Mouse (Mus musculus): ENCODE data around the gene Dusp1. TPM values are rescaled to one million over a fixed set of nuclear protein-coding genes. Genes with fewer than 3 reads are reported as not detected.

Gene Dusp1
- polyA plus RNA-seq, 1 experiment from 2014 or later, result 40.2 TPM

- H3K9ac ChIP-seq, result peak overlapping the region; percentile 98
- no peaks in the 10 kb centered on the region for H3K27me3 ChIP-seq
- no peak for ATAC-seq
- H3K9me3 ChIP-seq (replicated peaks), result no peaks in the 10 kb centered on the region
- WGBS, result 80% methylated on average over 14 of the region's 14 CpGs
- H3K36me3 ChIP-seq (ENCODE audit: poor library complexity, severe bottlenecking), result peaks cover 14% of the 10 kb centered on the region
- H3K4me2 ChIP-seq, result peak overlapping the region; percentile 89
- peaks cover 56% of the 10 kb centered on the region for H3K4me1 ChIP-seq
- H3K4me3 ChIP-seq, result peak overlapping the region; percentile 83
- no peak overlapping the region for H3K27ac ChIP-seq
Measured at GRCm38 (mm10) chr17:26506031-26506641, 55.8 kb downstream of the Dusp1 start.

GRCm38 (mm10) chr17:26505181-26505581 is 56.7 kb downstream of the Dusp1 start:
- no peak for ATAC-seq
- no peaks in the 10 kb centered on the region for H3K9me3 ChIP-seq (replicated peaks)
- peaks cover 14% of the 10 kb centered on the region for H3K36me3 ChIP-seq (ENCODE audit: poor library complexity, severe bottlenecking)
- peak overlapping the region; percentile 89 for H3K4me2 ChIP-seq
- H3K27me3 ChIP-seq, result no peaks in the 10 kb centered on the region
- peaks cover 56% of the 10 kb centered on the region for H3K4me1 ChIP-seq
- no peak overlapping the region for H3K4me3 ChIP-seq
- 0 out of 2 replicates have a peak overlapping the region, but pooled peaks have one; percentile 95 for H3K27ac ChIP-seq
- H3K9ac ChIP-seq, result peak overlapping the region; percentile 14; the same call in 1 of the 2 replicates
- WGBS, result 77% methylated on average over 3 of the region's 3 CpGs

- no peaks in the 10 kb centered on the region for H3K9me3 ChIP-seq (replicated peaks)
- WGBS, result 14% methylated on average over 11 of the region's 11 CpGs
- peak overlapping the region; percentile 64 for H3K4me2 ChIP-seq
- no peaks in the 10 kb centered on the region for H3K27me3 ChIP-seq
- peak overlapping the region; percentile 95 for H3K27ac ChIP-seq
- peak overlapping the region; percentile 36 for H3K4me3 ChIP-seq
- ATAC-seq, result no peak
- H3K36me3 ChIP-seq (ENCODE audit: poor library complexity, severe bottlenecking), result peaks cover 14% of the 10 kb centered on the region
- peak overlapping the region; percentile 63 for H3K9ac ChIP-seq
- peaks cover 52% of the 10 kb centered on the region for H3K4me1 ChIP-seq
Measured at GRCm38 (mm10) chr17:26503981-26504671, 57.8 kb downstream of the Dusp1 start.

GRCm38 (mm10) chr17:26502808-26503671 is 58.9 kb downstream of the Dusp1 start:
- under 1% methylated on average over 20 of the region's 20 CpGs for WGBS
- H3K9ac ChIP-seq, result peak overlapping the region; percentile 63
- peak overlapping the region; percentile 64 for H3K4me2 ChIP-seq
- H3K36me3 ChIP-seq (ENCODE audit: poor library complexity, severe bottlenecking), result peaks cover 14% of the 10 kb centered on the region
- no peaks in the 10 kb centered on the region for H3K9me3 ChIP-seq (replicated peaks)
- peaks cover 51% of the 10 kb centered on the region for H3K4me1 ChIP-seq
- ATAC-seq, result peak; percentile 87
- H3K27ac ChIP-seq, result peak overlapping the region; percentile 95
- H3K4me3 ChIP-seq, result peak overlapping the region; percentile 36
- H3K27me3 ChIP-seq, result no peaks in the 10 kb centered on the region

GRCm38 (mm10) chr17:26501826-26502225 is 60.1 kb downstream of the Dusp1 start:
- 83% methylated on average over 5 of the region's 5 CpGs for WGBS
- no peak overlapping the region for H3K4me3 ChIP-seq
- H3K9ac ChIP-seq, result no peak overlapping the region
- peaks cover 14% of the 10 kb centered on the region for H3K36me3 ChIP-seq (ENCODE audit: poor library complexity, severe bottlenecking)
- H3K9me3 ChIP-seq (replicated peaks), result no peaks in the 10 kb centered on the region
- peaks cover 49% of the 10 kb centered on the region for H3K4me1 ChIP-seq
- no peak for ATAC-seq
- no peaks in the 10 kb centered on the region for H3K27me3 ChIP-seq
- no peak overlapping the region for H3K4me2 ChIP-seq
- peak overlapping the region; percentile 15; the same call in 1 of the 2 replicates for H3K27ac ChIP-seq

GRCm38 (mm10) chr17:26498626-26499025 is 63.3 kb downstream of the Dusp1 start:
- no peak overlapping the region for H3K4me2 ChIP-seq
- no peaks in the 10 kb centered on the region for H3K36me3 ChIP-seq (ENCODE audit: poor library complexity, severe bottlenecking)
- H3K4me1 ChIP-seq, result peaks cover 17% of the 10 kb centered on the region
- no peak overlapping the region for H3K27ac ChIP-seq
- 33% methylated on average over 1 of the region's 1 CpGs for WGBS
- H3K9ac ChIP-seq, result no peak overlapping the region
- no peak for ATAC-seq
- H3K4me3 ChIP-seq, result no peak overlapping the region
- no peaks in the 10 kb centered on the region for H3K27me3 ChIP-seq
- H3K9me3 ChIP-seq (replicated peaks), result peaks cover under 1% of the 10 kb centered on the region; the same call in 1 of the 2 replicates

GRCm38 (mm10) chr17:26497416-26497923 is 64.5 kb downstream of the Dusp1 start:
- ATAC-seq, result no peak
- 76% methylated on average over 5 of the region's 5 CpGs for WGBS

GRCm38 (mm10) chr17:26494642-26495468 is 67.1 kb downstream of the Dusp1 start:
- Histone ChIP-seq H3K4me3 (no peak overlapping the region), H3K36me3 (ENCODE audit: poor library complexity, severe bottlenecking) (no peaks in the 10 kb centered on the region), H3K4me2 (no peak overlapping the region), H3K4me1 (no peaks in the 10 kb centered on the region), H3K9ac (no peak overlapping the region), H3K9me3 (replicated peaks) (peaks cover 11% of the 10 kb centered on the region), H3K27me3 (no peaks in the 10 kb centered on the region), H3K27ac (no peak overlapping the region)
- no peak for ATAC-seq
- WGBS, result 88% methylated on average over 4 of the region's 4 CpGs

More at GRCm38 (mm10) chr17:26497416-26497923, 64.5 kb downstream of the Dusp1 start:
- no peak overlapping the region for H3K27ac ChIP-seq
- H3K27me3 ChIP-seq, result no peaks in the 10 kb centered on the region
- no peak overlapping the region for H3K4me2 ChIP-seq
- H3K36me3 ChIP-seq (ENCODE audit: poor library complexity, severe bottlenecking), result no peaks in the 10 kb centered on the region
- H3K4me1 ChIP-seq, result peaks cover 7% of the 10 kb centered on the region
- H3K9ac ChIP-seq, result no peak overlapping the region
- H3K9me3 ChIP-seq (replicated peaks), result peaks cover 11% of the 10 kb centered on the region
- H3K4me3 ChIP-seq, result no peak overlapping the region

GRCm38 (mm10) chr17:26492246-26492645 is 69.7 kb downstream of the Dusp1 start:
- no peak overlapping the region for H3K4me2 ChIP-seq
- peaks cover 11% of the 10 kb centered on the region for H3K9me3 ChIP-seq (replicated peaks)
- ATAC-seq, result no peak
- no peak overlapping the region for H3K9ac ChIP-seq
- H3K27me3 ChIP-seq, result no peaks in the 10 kb centered on the region
- 94% methylated on average over 3 of the region's 3 CpGs for WGBS
- H3K36me3 ChIP-seq (ENCODE audit: poor library complexity, severe bottlenecking), result no peaks in the 10 kb centered on the region
- H3K4me3 ChIP-seq, result no peak overlapping the region
- H3K4me1 ChIP-seq, result no peaks in the 10 kb centered on the region
- no peak overlapping the region for H3K27ac ChIP-seq

- Histone ChIP-seq H3K4me2 (no peak overlapping the region), H3K4me1 (no peaks in the 10 kb centered on the region), H3K27me3 (no peaks in the 10 kb centered on the region), H3K9ac (no peak overlapping the region), H3K27ac (no peak overlapping the region), H3K36me3 (ENCODE audit: poor library complexity, severe bottlenecking) (no peaks in the 10 kb centered on the region), H3K4me3 (no peak overlapping the region), H3K9me3 (replicated peaks) (peaks cover 11% of the 10 kb centered on the region)
- 91% methylated on average over 2 of the region's 2 CpGs for WGBS
- ATAC-seq, result no peak
Measured at GRCm38 (mm10) chr17:26490910-26491309, 71.0 kb downstream of the Dusp1 start.

GRCm38 (mm10) chr17:26490072-26490471 is 71.9 kb downstream of the Dusp1 start:
- Histone ChIP-seq H3K9me3 (replicated peaks) (peaks cover 11% of the 10 kb centered on the region), H3K9ac (no peak overlapping the region), H3K36me3 (ENCODE audit: poor library complexity, severe bottlenecking) (no peaks in the 10 kb centered on the region), H3K27ac (no peak overlapping the region), H3K4me1 (no peaks in the 10 kb centered on the region), H3K4me3 (no peak overlapping the region), H3K27me3 (no peaks in the 10 kb centered on the region), H3K4me2 (no peak overlapping the region)
- WGBS, result 94% methylated on average over 10 of the region's 10 CpGs
- no peak for ATAC-seq

Measured in forebrain, embryonic 13.5 days (tissue).